Mouse (Mus musculus): Measurements from ENCODE around the gene Vgll4.

The Vgll4 gene

DNA sequence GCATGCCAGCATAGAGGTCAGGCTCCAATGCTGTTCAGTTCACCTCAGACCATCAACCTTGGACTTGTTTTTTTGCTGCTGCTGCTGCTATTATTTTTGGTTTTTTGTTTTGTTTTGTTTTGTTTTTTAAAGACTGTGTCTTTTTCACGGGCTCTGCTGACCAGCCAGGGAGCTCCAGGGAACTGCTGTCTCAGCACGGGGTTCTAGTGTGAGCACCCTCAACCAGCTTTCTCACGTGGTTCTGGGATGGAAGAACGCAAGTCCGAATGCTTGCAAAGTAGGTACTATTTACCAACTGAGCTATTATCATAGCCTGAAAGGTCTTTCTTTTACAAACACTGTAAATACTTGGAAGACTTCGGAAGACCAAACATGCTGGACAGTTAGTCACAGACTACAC, 93.2 kb downstream of the Vgll4 start:
- no peak for DNase-seq (ENCODE audit: low read depth in 1 of 2, low spot score in 2 of 2)

DNA sequence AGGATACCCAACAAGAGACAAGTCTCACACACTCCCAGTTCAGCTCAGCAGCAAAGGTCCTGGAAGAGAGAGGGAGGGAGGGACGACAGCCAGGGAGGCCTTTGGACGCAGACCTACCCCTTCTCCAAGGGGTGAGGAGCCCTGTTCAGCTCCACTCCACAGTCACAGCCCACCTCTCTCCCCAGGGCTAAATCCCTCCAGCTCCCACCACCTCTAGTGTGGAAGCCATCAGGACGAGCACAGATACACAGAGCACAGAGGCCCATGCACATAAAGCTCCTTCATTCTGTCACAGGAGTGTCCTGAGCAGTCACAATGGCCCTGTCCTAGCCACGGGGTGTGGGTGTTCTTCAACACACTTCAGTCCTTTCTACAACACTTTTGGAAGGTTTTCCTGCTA, 93.8 kb downstream of the Vgll4 start:
- DNase-seq (ENCODE audit: low read depth in 1 of 2, low spot score in 2 of 2), result no peak

GRCm38 (mm10) chr6:114875018-114875558, 94.7 kb downstream of the Vgll4 start:
- DNase-seq (ENCODE audit: low read depth in 1 of 2, low spot score in 2 of 2), result peak; percentile 84 to 89

DNA sequence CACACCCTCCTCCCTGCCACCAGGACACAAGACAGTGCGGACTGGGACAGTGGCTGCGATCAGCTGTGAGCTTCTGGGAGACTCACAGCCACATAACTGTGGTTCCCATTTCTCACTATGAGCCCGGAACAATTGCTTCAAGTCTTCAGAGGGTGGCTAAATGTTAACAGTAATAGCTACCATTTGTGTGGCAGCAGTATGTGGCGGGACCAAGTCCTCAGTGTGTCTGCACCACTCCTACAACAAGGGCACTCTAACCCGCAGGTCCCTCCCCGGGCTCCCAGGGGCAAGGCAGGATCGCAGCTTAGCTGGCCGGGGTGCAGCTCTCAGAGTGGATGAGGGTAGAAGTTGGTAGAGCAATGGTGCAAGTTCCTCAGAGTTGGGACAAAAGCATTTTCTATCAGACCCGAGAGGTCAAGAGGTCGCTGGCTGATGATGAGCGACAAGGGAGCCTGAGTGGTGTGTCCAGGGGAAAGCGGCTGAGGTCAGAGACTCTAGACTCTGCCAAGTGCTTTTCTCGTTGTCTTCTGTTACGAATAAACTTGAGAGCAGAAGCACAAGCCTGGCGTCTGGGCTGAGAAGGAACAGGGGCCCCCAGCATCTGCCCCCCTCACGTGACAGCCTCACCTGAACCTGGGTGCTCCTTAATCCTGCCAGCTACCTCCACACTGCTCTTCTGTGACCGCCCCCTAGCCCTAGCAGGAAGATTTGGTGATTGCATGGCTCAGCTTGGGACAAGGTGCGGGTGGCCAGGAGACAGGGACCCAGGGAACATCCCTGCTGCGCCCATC, 95.5 kb downstream of the Vgll4 start:
- DNase-seq (ENCODE audit: low read depth in 1 of 2, low spot score in 2 of 2), result peak in 1 of 2 experiments; percentile 20

DNA sequence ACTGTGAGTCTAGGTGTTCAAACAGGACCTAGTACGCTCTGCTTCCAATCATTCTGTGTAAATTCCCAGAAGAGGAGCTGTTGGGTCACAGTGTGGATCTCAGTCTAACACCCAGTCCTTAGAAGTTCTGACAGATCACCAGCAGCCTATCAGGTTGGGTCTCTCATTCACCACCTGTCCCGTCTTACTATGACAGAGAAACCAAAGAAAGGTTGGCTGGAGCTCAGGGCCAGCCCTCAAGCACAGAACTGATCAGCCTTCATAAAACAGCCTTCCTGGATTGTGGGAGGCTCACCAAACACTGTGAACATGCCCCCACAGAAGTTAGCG, 96.0 kb downstream of the Vgll4 start:
- DNase-seq (ENCODE audit: low read depth in 1 of 2, low spot score in 2 of 2), result no peak

- no peak for DNase-seq (ENCODE audit: low read depth in 1 of 2, low spot score in 2 of 2)
These were observed 98.7 kb downstream of the Vgll4 start for GRCm38 (mm10) chr6:114871010-114871660.

- DNase-seq (ENCODE audit: low read depth in 1 of 2, low spot score in 2 of 2), result no peak
These were observed 100.2 kb downstream of the Vgll4 start for GRCm38 (mm10) chr6:114869501-114870076.

GRCm38 (mm10) chr6:114868656-114869055, 101.1 kb downstream of the Vgll4 start:
- DNase-seq (ENCODE audit: low read depth in 1 of 2, low spot score in 2 of 2), result no peak

GRCm38 (mm10) chr6:114866619-114867018, 103.2 kb downstream of the Vgll4 start:
- no peak for DNase-seq (ENCODE audit: low read depth in 1 of 2, low spot score in 2 of 2)

DNA sequence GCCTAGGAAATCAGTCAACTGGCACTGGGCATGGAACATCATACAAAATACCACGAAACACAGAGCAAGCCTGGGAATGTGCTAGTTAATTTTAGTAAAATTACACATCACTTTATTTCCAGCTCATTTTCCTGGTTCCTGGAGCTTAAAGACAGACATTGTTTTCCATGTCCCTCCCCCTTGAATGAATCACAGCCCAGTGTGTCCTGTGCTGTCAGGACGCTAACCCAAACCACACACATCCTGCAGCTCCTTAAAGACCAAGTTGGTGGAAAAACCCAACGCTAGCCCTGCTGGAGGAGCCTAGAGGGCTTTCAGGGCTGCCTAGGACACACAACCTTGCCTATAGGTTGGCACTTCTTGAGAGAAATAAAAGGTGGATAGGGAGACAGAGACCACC, 103.7 kb downstream of the Vgll4 start:
- no peak for DNase-seq (ENCODE audit: low read depth in 1 of 2, low spot score in 2 of 2)

DNA sequence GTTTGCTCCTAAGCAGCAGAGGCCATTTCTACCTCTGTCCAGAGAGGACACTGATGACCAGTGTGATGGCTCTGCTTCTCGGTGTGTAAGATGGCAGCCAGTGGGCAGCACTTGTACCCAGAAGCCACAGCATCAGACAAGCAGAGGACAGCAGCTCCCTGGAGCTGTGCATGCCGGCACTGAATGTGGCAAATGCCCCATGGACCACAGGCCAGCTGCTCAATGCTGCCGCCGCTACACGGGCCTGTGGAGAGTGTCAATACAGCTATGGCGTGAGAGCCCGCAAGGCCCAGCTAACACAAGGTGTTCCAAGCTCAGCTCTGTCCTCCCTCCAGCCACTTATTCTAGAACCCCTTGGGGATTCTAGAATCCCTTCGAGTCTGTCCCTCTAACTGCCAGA, 105.4 kb downstream of the Vgll4 start:
- no peak for DNase-seq (ENCODE audit: low read depth in 1 of 2, low spot score in 2 of 2)

GRCm38 (mm10) chr6:114863501-114863900, 106.3 kb downstream of the Vgll4 start:
- DNase-seq (ENCODE audit: low read depth in 1 of 2, low spot score in 2 of 2), result no peak

GRCm38 (mm10) chr6:114862046-114862445, 107.7 kb downstream of the Vgll4 start:
- no peak for DNase-seq (ENCODE audit: low read depth in 1 of 2, low spot score in 2 of 2)

- no peak for DNase-seq (ENCODE audit: low read depth in 1 of 2, low spot score in 2 of 2)
These were observed 108.2 kb downstream of the Vgll4 start for GRCm38 (mm10) chr6:114861591-114861990.

GRCm38 (mm10) chr6:114860677-114861568, 108.9 kb downstream of the Vgll4 start:
- DNase-seq (ENCODE audit: low read depth in 1 of 2, low spot score in 2 of 2), result no peak

GRCm38 (mm10) chr6:114858722-114859053, 111.1 kb downstream of the Vgll4 start:
- no peak for DNase-seq (ENCODE audit: low read depth in 1 of 2, low spot score in 2 of 2)

DNA sequence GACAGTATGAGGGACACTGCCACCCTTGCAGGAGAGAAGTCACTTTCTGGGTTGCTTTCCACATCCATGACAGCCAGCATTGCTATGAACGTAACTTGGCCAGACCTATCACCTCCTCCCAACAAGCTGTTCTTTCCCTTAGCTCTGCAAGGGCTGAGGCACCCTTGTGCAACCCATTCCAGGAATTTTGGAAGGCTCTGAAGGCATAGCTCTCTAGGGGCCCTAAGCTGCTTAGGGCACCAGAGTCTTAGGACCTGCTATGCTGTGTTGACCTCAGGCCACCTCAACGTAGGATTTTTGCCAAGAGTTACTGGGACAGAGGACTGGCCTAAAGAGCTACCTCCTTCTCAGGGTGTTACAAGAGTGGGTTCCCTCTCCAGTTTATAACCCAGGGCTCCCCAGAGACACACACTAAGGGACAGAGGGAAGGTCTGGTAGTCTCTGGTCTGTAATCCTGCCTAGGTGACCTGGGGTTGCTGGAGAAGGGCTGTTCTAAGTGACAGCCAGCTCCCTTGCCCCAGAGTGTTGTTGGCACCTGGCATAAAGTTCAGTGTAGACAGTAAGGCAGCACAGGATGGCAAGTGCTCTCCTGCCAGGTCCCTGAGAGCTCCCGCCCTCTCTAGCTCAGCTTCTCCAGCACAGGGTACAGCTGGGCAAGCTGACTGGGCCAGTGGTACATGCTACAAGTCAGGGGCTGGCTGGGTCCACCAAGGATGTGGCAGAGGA, 111.6 kb downstream of the Vgll4 start:
- DNase-seq (ENCODE audit: low read depth in 1 of 2, low spot score in 2 of 2), result no peak

- no peak for DNase-seq (ENCODE audit: low read depth in 1 of 2, low spot score in 2 of 2)
These were observed 113.3 kb downstream of the Vgll4 start for GRCm38 (mm10) chr6:114856501-114856900.

DNA sequence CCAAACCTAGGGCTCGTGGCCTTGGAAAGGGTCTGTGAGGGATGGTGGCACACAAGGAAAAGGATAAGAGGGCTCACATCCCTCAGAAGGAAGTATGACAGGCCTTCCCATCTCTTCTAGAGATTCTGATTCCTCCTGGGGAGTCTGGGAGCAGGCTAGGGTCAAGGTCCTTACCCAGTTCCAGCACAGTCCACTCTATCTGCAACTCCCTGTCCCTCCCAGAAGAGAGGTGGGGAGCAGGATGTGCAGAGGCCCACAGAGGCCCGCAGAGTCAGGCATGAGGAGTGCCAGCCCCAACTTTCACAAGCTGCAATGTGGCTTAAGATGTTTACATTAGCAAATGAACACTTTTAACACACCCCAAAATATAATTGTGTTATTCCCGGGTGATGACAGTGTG, 114.2 kb downstream of the Vgll4 start:
- DNase-seq (ENCODE audit: low read depth in 1 of 2, low spot score in 2 of 2), result no peak

- no peak for DNase-seq (ENCODE audit: low read depth in 1 of 2, low spot score in 2 of 2)
These were observed 115.4 kb downstream of the Vgll4 start for GRCm38 (mm10) chr6:114854368-114854767.

- no peak for DNase-seq (ENCODE audit: low read depth in 1 of 2, low spot score in 2 of 2)
These were observed 117.1 kb downstream of the Vgll4 start for GRCm38 (mm10) chr6:114852739-114853138.

All from monocyte, adult 2 months (primary cell).